Mouse (Mus musculus): ENCODE measurements around the gene Nrsn2. TPM values are rescaled to one million over a fixed set of nuclear protein-coding genes. Genes with fewer than 3 reads are reported as not detected.

The Nrsn2 gene
- total RNA-seq, 2 experiments from 2014 or later = 73.5 to 90.0 TPM

DNA sequence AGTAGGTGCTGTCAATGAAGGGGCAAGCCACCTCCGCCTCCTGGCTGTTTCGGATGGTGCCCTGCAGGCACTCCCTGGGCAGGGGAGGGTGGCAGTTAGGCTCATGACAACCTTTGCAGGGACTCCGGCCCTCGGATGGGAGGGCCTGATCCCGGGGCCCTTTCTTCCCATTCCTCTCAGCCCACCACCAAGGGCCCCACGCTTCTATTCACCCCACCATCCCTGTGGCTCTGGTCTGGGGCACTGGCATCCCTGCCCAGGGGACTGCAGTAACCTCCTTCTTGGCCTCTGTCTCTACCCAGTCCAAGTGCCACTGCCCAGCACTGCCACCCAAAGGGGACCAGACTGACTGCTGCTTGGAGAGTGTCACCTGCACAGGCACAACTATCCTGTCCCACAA lies 54.2 kb downstream of the Nrsn2 start:
- intact Hi-C loops (cut with DNase I) = no loop called here
- DNase-seq (ENCODE audit: low spot score in 2 of 2) = no peak

DNA sequence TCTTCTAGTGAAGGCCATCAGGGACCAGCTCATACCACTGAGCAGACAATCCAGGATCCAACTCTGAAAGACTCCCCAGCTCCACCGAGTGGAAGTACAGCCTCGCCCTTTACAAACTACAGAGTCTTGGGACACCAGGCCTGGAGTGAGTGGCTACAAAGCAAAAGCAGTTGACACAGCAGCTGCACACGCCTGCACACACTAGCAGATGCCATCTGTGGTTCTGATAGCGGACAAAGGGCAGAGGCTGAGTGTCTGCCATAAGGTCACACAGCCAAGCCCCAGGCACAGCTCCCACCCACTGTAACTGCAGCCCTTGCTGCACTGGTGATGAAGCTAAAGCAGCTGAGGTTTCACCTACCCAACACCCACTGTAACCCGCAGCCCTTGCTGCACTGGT lies 54.9 kb downstream of the Nrsn2 start:
- no peak for DNase-seq (ENCODE audit: low spot score in 2 of 2)
- intact Hi-C loops (cut with DNase I) = no loop called here

Other genes starting within 250 kb of the Nrsn2 start
- gene Tcf15, start 233.1 kb downstream of the Nrsn2 start, total RNA-seq (2021) = 1 to 10 TPM in 1 of 2 experiments, under 1 TPM in 1; 0.76 to 1.1 TPM
- gene Csnk2a1, start 149.8 kb downstream of the Nrsn2 start, total RNA-seq (2021) = 100 to 1,000 TPM; 100 to 107 TPM
- gene Tbc1d20, start 82.8 kb downstream of the Nrsn2 start, total RNA-seq (2021) = 10 to 100 TPM; 56.0 to 57.0 TPM
- 100 to 1,000 TPM; 101 to 117 TPM for gene Rbck1, start 44.0 kb downstream of the Nrsn2 start, total RNA-seq (2021)
- gene Trib3, start 32.6 kb downstream of the Nrsn2 start, total RNA-seq (2021) = under 1 TPM; 0.66 to 0.76 TPM
- gene Sox12, start 21.4 kb upstream of the Nrsn2 start, total RNA-seq (2021) = 10 to 100 TPM; 14.0 to 15.6 TPM
- 1 to 10 TPM; 9.5 to 9.9 TPM for gene Zcchc3, start 38.4 kb upstream of the Nrsn2 start, total RNA-seq (2021)
- 1 to 10 TPM; 2.1 to 2.2 TPM for gene 6820408C15Rik, start 38.9 kb upstream of the Nrsn2 start, total RNA-seq (2021)
- gene Defb23, start 88.0 kb upstream of the Nrsn2 start, total RNA-seq (2021) = not detected
- not detected for gene Defb20, start 100.4 kb upstream of the Nrsn2 start, total RNA-seq (2021)
- gene Defb22, start 113.5 kb upstream of the Nrsn2 start, total RNA-seq (2021) = not detected
- not detected for gene Defb26, start 135.1 kb upstream of the Nrsn2 start, total RNA-seq (2021)
- not detected for gene Defb28, start 141.6 kb upstream of the Nrsn2 start, total RNA-seq (2021)
- gene Defb29, start 163.5 kb upstream of the Nrsn2 start, total RNA-seq (2021) = not detected
- gene Gm17416, start 192.7 kb upstream of the Nrsn2 start, total RNA-seq (2021) = not detected
- gene Defb21, start 196.1 kb upstream of the Nrsn2 start, total RNA-seq (2021) = not detected
- not detected for gene Defb19, start 203.7 kb upstream of the Nrsn2 start, total RNA-seq (2021)
- gene Defb45, start 222.8 kb upstream of the Nrsn2 start, total RNA-seq (2021) = not detected
- not detected for gene Defb36, start 227.7 kb upstream of the Nrsn2 start, total RNA-seq (2021)
- not detected for gene Defb25, start 246.4 kb upstream of the Nrsn2 start, total RNA-seq (2021)

Data from left cerebral cortex, postnatal 25 days (tissue).